Mouse (Mus musculus) brown adipose tissue, adult 24 weeks (tissue): Measurements from ENCODE around the gene Raver2. TPM values are rescaled to one million over a fixed set of nuclear protein-coding genes. Genes with fewer than 3 reads are reported as not detected.
"Not testable (repeated sequence)": the region's sequence is repeated elsewhere in the genome, so short reads cannot be mapped to it uniquely, and the experiment has no call there.

ENCODE experiments used
- H3K27ac ChIP-seq: fragments of 200-500 bp; replicated peaks from 2 replicates; pipeline ENCODE4 v1.5.1; 2012; ENCODE audit warnings: low read depth, mild to moderate bottlenecking, low read length
- H3K4me1 ChIP-seq: fragments of 200-500 bp; 2 replicates; pipeline ENCODE4 v1.6.1; 2012; ENCODE audit warnings: low read length, mixed read lengths; ENCODE audit not compliant: control insufficient read depth, insufficient read depth, insufficient read length
- H3K4me3 ChIP-seq: fragments of 200-500 bp; 2 replicates; pipeline ENCODE4 v1.5.1; 2012; ENCODE audit warnings: low read depth, mild to moderate bottlenecking, low read length, moderate library complexity; ENCODE audit not compliant: insufficient read depth
- polyA plus RNA-seq: library from polyadenylated mRNA; stranded (reverse); fragments of >200 nt; gene quantifications from 2 replicates; pipeline ENCODE4 v1.2.4, GENCODE M21; 2012; ENCODE audit not compliant: missing spikeins, insufficient read depth, insufficient read length

Gene Raver2
- polyA plus RNA-seq, 1 experiment = 4.3 TPM

GRCm38 (mm10) chr4:101080016-101080415 is 11.2 kb downstream of the Raver2 start:
- no peak overlapping the region for H3K27ac ChIP-seq
- H3K4me1 ChIP-seq = no peaks in the 10 kb centered on the region
- no peak overlapping the region for H3K4me3 ChIP-seq

DNA sequence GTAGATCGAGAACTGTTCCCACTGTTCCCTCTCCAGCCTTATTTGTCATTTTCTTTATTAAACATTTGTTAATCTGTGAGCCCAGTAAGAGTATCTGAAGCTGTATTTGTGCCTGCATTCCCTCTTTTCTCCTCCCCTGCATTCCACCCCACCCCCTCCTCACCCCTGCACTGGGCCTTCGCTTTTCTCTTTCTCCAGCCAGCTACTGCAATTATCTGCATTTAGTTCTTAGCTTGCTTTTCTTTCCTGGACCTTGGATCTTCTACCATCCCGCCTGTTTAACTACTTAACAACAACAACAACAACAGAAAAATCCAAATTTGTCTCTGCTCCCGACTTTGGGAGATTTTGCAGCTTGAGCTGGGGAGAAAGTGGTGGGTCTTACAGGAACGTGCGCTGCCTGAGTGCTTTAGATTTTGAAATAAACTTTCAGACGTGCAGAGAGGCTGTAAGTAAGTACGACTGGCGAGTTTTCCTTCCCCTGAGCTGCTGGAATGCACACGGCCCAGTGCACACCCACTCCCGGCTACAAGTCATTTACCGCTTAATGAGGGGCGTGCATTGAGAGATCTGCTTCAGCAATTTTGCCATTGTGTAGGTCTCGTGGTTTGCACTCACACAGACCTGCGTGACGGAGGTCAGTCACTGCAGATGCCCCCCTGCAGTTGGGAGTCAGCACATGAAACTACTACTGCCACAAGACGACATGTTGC is 13.5 kb downstream of the Raver2 start:
- no peaks in the 10 kb centered on the region for H3K4me1 ChIP-seq
- H3K27ac ChIP-seq = no peak overlapping the region
- no peak overlapping the region for H3K4me3 ChIP-seq

DNA sequence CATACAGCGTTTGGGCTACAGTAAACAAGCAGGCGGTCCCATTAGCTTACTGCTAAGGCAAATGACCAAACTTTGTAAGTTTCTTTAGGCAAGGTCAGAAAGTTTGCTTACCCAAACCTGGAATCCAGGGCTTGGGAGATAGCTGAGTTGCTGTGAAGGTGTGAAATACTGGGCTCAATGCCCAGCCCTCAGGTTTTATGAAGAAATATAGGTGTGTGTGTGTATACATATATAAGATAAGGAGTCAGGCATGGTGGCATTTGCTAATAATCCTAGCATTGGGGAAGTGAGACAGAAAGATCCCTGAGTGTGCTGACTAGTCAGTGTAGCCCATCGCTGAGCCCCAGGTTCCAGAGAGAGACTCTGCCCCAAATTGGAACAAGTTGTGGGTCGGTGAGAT is 16.1 kb downstream of the Raver2 start:
- H3K27ac ChIP-seq = no peak overlapping the region
- H3K4me3 ChIP-seq = no peak overlapping the region
- H3K4me1 ChIP-seq = no peaks in the 10 kb centered on the region

- Histone ChIP-seq H3K4me1 (no peaks in the 10 kb centered on the region), H3K27ac (no peak overlapping the region), H3K4me3 (no peak overlapping the region)
Measured at GRCm38 (mm10) chr4:101086040-101086439, 17.3 kb downstream of the Raver2 start.

GRCm38 (mm10) chr4:101087721-101088120 is 18.9 kb downstream of the Raver2 start:
- Histone ChIP-seq H3K4me1 (no peaks in the 10 kb centered on the region), H3K4me3 (no peak overlapping the region), H3K27ac (no peak overlapping the region)

DNA sequence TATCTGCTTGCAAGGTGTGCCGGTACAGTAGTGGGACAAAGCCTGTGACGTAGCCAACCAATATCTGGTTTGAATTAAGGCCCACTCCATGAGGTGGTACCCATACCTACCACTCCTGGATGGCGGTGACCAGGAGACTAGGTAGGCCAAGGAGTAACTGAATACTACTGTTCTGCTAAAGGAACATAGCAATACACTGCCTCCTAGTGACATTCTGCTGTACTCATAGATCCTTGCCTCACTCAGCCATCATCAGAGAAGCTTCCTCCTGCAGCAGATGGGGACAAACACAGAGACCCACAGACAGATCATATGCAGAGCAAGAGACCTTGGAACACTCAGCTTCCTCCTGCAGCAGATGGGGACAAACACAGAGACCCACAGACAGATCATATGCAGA is 21.8 kb downstream of the Raver2 start:
- H3K27ac ChIP-seq, H3K4me1 ChIP-seq: not testable (repeated sequence)

DNA sequence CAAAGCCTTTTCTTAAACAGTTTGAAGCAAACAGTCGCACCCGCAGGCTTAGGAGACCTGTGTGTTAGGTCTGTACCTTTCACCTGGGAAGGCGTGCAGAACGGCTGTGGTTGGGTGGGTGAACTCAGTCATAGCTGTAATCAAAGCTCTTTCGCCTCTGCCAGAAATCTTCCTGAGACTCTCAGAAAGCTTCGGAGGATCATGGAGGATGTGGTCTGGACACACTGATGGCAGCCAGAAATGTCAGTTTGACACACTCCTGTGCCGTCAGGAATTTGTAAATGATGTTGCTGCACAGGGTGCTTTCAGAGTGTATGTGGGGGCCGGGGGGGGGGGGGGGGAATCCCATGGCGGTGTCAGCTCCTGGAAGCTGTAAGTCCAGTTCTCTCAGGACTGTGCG is 24.5 kb downstream of the Raver2 start:
- Histone ChIP-seq H3K4me1 (no peaks in the 10 kb centered on the region), H3K4me3 (no peak overlapping the region), H3K27ac (no peak overlapping the region)

More for the DNA sequence above, 21.8 kb downstream of the Raver2 start:
- not testable (repeated sequence) for H3K4me3 ChIP-seq

DNA sequence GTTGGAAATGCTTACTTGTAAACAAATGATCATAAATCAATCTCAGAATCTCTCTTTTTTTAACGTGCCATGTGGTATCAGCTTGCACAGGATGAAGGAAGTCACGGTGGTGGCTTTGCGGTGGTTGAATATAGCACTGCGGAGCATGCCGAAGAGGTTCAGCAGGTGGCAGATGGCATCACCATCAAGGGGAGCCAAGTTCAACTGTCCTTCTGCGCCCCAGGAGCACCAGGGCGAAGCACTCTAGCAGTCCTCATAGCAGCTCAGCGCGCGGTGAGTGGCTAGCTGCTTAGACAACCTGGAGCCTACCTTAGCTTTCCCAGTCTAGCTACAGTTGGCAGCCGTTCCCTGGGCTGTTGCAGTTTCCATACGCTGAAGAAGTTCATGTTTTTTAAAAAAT is 38.3 kb downstream of the Raver2 start:
- Histone ChIP-seq H3K4me3 (no peak overlapping the region), H3K27ac (no peak overlapping the region), H3K4me1 (no peaks in the 10 kb centered on the region)

DNA sequence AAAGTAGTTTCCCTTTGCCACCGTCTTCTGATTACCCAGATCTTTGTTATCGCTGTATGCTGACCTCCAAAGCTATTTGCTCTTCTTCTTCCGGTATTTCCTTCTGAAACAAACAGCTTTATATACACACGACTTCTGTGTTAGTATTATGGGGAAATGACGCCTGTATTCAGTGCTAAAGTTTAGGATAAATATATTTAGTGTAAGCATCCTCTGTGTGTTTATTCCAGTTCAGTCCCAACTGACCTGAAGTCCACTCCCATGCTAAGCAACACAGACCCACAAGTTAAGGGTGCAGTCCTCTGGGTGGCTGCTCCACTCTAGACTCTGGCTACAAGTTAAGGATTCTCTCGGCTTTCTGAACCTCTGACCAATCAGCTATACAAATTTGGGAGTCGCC is 52.2 kb downstream of the Raver2 start:
- Histone ChIP-seq H3K4me3 (no peak overlapping the region), H3K27ac (no peak overlapping the region), H3K4me1 (no peaks in the 10 kb centered on the region)

DNA sequence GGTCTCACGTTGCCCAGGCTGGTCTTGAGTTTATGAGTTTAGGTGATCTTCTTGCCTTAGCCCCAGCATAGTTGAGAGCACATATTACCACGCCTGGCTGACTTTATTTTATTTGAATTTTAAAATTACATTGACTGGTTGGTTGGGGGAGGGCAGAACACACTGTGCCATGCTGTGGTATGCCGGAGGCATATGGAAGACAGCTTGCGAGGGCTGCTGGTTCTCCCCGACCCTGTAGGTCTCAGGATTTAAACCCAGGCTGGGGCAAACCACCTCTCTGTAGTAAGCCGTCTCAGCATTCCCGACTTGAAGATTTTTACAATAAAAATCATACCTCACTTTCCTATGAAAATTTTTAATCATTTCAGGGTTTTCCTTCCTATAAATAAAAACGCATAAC is 66.2 kb downstream of the Raver2 start:
- Histone ChIP-seq H3K4me3 (no peak overlapping the region), H3K4me1 (no peaks in the 10 kb centered on the region), H3K27ac (no peak overlapping the region)

DNA sequence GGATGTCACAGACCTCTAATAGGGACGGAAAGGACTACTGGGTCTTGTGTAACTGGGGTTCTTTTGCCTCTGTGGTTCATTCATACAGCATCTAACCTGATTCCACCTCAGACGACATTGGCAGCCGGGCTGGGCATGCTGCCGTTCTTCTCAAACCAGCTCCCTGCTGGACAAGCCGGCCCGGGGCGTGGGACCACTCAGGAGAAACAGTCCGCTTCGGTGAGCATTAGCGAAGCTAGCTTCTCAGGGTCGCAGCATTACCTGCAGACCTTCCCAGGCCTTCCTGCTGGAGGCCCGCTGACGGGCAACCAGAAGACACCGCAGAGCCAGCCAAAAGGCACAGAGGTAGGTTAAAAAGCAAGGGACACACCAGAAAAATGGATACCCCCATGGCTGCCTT is 67.1 kb downstream of the Raver2 start:
- Histone ChIP-seq H3K27ac (no peak overlapping the region), H3K4me3 (no peak overlapping the region), H3K4me1 (no peaks in the 10 kb centered on the region)

DNA sequence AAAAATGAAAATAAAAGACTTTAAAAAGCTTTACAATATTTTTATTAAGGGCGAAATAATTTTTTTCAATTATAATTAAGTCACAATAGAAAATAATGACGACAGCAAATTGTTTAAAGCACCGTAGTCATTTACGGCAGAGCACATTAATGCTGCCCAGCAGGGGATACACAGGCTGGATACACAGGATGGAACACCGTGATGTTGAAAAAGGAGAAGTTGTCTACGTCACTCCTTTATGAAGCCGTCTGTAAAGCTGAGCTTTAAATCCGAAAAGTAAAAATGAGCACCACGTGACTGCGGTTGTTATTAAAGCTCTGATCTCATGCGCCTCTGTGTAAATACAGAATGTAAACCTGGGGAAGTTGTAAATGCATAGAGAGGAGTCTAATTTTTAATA is 69.2 kb downstream of the Raver2 start:
- Histone ChIP-seq H3K4me3 (no peak overlapping the region), H3K4me1 (no peaks in the 10 kb centered on the region), H3K27ac (no peak overlapping the region)

- Histone ChIP-seq H3K4me1 (no peaks in the 10 kb centered on the region), H3K27ac (no peak overlapping the region), H3K4me3 (no peak overlapping the region)
Measured at GRCm38 (mm10) chr4:101141768-101142167, 73.0 kb downstream of the Raver2 start.

GRCm38 (mm10) chr4:101143901-101144300 is 75.1 kb downstream of the Raver2 start:
- Histone ChIP-seq H3K4me3 (no peak overlapping the region), H3K27ac (no peak overlapping the region)

DNA sequence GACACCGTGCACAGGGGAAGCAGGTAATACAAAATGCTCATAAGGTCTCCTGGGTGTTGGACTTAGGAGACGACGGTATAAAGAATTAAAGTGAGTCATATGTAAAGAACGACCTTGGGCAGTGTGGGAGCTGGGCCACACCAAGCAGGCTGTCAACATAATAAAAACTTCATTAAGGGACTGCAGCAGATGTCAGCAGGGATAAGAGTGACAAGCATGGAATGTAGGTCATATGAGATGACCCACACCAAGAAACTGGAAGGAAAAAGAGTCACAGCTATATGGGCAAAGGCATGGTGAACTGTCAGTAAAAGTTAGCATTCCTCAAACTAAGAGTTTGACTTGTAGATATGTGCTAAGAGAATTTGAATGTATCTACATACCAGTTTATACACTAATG is 75.6 kb downstream of the Raver2 start:
- Histone ChIP-seq H3K4me1 (no peaks in the 10 kb centered on the region), H3K4me3 (no peak overlapping the region), H3K27ac (no peak overlapping the region)

More at GRCm38 (mm10) chr4:101143901-101144300, 75.1 kb downstream of the Raver2 start:
- no peaks in the 10 kb centered on the region for H3K4me1 ChIP-seq

DNA sequence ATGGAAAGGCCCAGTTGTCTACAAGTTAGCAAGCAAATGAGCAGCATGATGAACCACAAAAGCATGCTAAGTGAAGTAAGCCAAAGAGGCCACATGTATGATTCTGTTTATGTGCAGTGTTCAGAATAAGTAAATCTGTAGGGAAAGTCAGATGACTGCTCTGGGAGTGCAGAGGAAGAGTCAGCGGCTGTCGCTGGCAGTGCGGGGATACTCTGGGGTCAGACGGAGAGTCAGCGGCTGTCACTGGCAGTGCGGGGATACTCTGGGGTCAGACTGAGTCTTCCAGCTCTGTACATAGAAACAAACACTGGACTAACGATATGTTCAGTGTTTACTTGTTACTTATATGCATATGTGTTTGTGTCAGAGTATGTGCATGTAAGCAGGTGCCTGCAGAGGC is 76.0 kb downstream of the Raver2 start:
- Histone ChIP-seq H3K4me3 (no peak overlapping the region), H3K27ac (no peak overlapping the region), H3K4me1 (no peaks in the 10 kb centered on the region)
